Mouse (Mus musculus) hindbrain, embryonic 11.5 days (tissue): ENCODE measurements at regions not wholly inside any gene's neighbourhood (a gene's known extent, or its start where the extent isn't known, plus 50 kb on each side); places are given as distances from the start of the nearest gene placed in this dataset.

Experiments
- ATAC-seq: fragments of 200-750 bp; cut with Nextera tagmentation; 2 replicates; pipeline ENCODE4 v1.8.0; 2017; ENCODE audit warnings: mild to moderate bottlenecking, moderate TSS enrichment, moderate library complexity; ENCODE audit not compliant: low FRiP score
- DNase-seq: peaks from one replicate; pipeline ENCODE4 v3.0.0-alpha.2; 2015; ENCODE audit warnings: low spot score
- H3K27ac ChIP-seq: fragments of 300-500 bp; sonication (generic); 2 replicates; pipeline ENCODE4 v1.5.1; 2014; ENCODE audit warnings: mild to moderate bottlenecking, low read depth, low read length
- H3K27me3 ChIP-seq: fragments of 300-500 bp; sonication (generic); 2 replicates; pipeline ENCODE4 v1.6.1; 2014; ENCODE audit warnings: mild to moderate bottlenecking, low read length, moderate library complexity, mixed read lengths; ENCODE audit not compliant: control insufficient read depth, insufficient read depth
- H3K36me3 ChIP-seq: fragments of 300-500 bp; sonication (generic); 2 replicates; pipeline ENCODE4 v1.6.1; 2014; ENCODE audit warnings: mild to moderate bottlenecking, low read length, moderate library complexity, mixed read lengths; ENCODE audit not compliant: control insufficient read depth, insufficient read depth
- H3K4me1 ChIP-seq: fragments of 300-500 bp; sonication (generic); replicated peaks from 2 replicates; pipeline ENCODE4 v1.6.1; 2014; ENCODE audit warnings: low read length, mixed read lengths; ENCODE audit not compliant: control insufficient read depth, insufficient read depth
- H3K4me2 ChIP-seq: fragments of 300-500 bp; sonication (generic); replicated peaks from 2 replicates; pipeline ENCODE4 v1.6.1; 2014; ENCODE audit warnings: mild to moderate bottlenecking, low read depth, low read length
- H3K4me3 ChIP-seq: fragments of 300-500 bp; sonication (generic); 2 replicates; pipeline ENCODE4 v1.5.1; 2014; ENCODE audit warnings: low read depth, low read length
- H3K9ac ChIP-seq: fragments of 300-500 bp; sonication (generic); 2 replicates; pipeline ENCODE4 v1.6.1; 2014; ENCODE audit warnings: low read depth, low read length
- H3K9me3 ChIP-seq: fragments of 300-500 bp; sonication (generic); 2 replicates; pipeline ENCODE4 v1.6.1; 2016; ENCODE audit warnings: low read length; ENCODE audit not compliant: control insufficient read depth
- WGBS: fragments of 180-500 bp; shearing (Covaris S2); extraction: QIAGEN DNeasy Blood & Tissue Kit; methylation state at CpG from one replicate; pipeline ENCODE4 v1.1.7; 2014; 5-methylcytosine and 5-hydroxymethylcytosine counted together

- Histone ChIP-seq H3K4me3 (no peak overlapping the region), H3K27ac (no peak overlapping the region), H3K4me2 (no peak overlapping the region), H3K9ac (no peak overlapping the region), H3K4me1 (no peaks in the 10 kb centered on the region), H3K27me3 (no peaks in the 10 kb centered on the region), H3K9me3 (peaks cover 2% of the 10 kb centered on the region; the same call in 1 of the 2 replicates), H3K36me3 (no peaks in the 10 kb centered on the region)
- DNase-seq (no peak), ATAC-seq (no peak)
- WGBS, result 91% methylated on average over 6 of the region's 6 CpGs
These were observed 137.7 kb downstream of the Erv3 start for GRCm38 (mm10) chr2:131721631-131722545.

DNA sequence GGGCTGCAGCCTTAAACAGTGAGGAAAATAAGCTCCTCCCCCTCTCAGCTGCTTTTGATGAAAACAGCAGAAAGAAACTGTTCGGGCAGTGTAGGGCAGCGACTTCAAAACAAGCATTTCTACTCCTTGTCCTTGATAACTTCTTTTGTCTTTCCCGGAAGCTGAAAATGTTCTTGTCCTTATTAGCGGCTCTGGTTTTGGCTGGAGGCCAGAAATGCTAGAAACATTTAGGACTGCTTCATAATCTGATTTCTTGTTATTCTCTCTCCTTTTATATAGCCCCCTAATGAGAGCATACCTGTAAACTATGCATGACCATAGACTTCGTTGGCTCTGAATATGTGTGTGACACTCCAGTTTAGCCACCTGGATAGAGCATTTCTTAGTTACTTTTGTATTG, 142.0 kb downstream of the Erv3 start:
- no peak for ATAC-seq

DNA sequence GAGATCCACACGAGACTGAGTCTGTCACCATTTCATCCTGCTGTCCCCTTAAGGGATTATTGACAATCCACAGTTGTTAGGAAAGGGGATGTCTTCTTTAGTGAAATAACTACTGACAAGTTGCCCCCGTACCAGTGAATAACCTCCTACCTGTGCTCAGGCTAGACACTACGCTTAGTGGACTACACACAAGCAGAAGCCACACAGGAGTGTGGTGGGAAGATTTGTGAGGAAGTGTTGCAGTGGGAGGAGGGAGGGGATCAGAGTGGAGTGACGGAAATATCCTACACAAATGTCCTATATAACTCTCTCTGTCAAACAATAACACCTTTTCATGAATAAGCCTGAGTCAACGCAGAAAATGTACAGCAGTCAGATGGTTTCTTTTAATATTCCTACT, 142.7 kb downstream of the Erv3 start:
- H3K27me3 ChIP-seq, result no peaks in the 10 kb centered on the region
- no peak overlapping the region for H3K4me3 ChIP-seq
- ATAC-seq (no peak), DNase-seq (no peak)
- H3K9ac ChIP-seq, result no peak overlapping the region
- H3K4me2 ChIP-seq, result no peak overlapping the region
- H3K9me3 ChIP-seq, result no peaks in the 10 kb centered on the region
- H3K36me3 ChIP-seq, result no peaks in the 10 kb centered on the region
- H3K27ac ChIP-seq, result no peak overlapping the region
- no peaks in the 10 kb centered on the region for H3K4me1 ChIP-seq
- 92% methylated on average over 5 of the region's 5 CpGs for WGBS

More for the DNA sequence above, 142.0 kb downstream of the Erv3 start:
- Histone ChIP-seq H3K4me3 (no peak overlapping the region), H3K27ac (no peak overlapping the region), H3K4me2 (no peak overlapping the region), H3K27me3 (no peaks in the 10 kb centered on the region), H3K9me3 (no peaks in the 10 kb centered on the region), H3K36me3 (no peaks in the 10 kb centered on the region), H3K9ac (no peak overlapping the region), H3K4me1 (no peaks in the 10 kb centered on the region)
- DNase-seq, result no peak
- WGBS, result 91% methylated on average over 5 of the region's 5 CpGs

GRCm38 (mm10) chr2:131715381-131715780, 144.2 kb downstream of the Erv3 start:
- Histone ChIP-seq H3K9ac (no peak overlapping the region), H3K36me3 (no peaks in the 10 kb centered on the region), H3K4me3 (no peak overlapping the region), H3K4me2 (no peak overlapping the region), H3K9me3 (no peaks in the 10 kb centered on the region), H3K27ac (no peak overlapping the region), H3K4me1 (no peaks in the 10 kb centered on the region), H3K27me3 (no peaks in the 10 kb centered on the region)
- WGBS, result 92% methylated on average over 3 of the region's 3 CpGs
- ATAC-seq, result no peak
- DNase-seq, result no peak

- H3K27me3 ChIP-seq, result no peaks in the 10 kb centered on the region
- H3K4me2 ChIP-seq, result no peak overlapping the region
- H3K4me3 ChIP-seq, result no peak overlapping the region
- H3K36me3 ChIP-seq, result no peaks in the 10 kb centered on the region
- no peak for DNase-seq
- no peak overlapping the region for H3K9ac ChIP-seq
- no peaks in the 10 kb centered on the region for H3K9me3 ChIP-seq
- no peak for ATAC-seq
- no peaks in the 10 kb centered on the region for H3K4me1 ChIP-seq
- H3K27ac ChIP-seq, result no peak overlapping the region
These were observed 147.7 kb downstream of the Erv3 start for GRCm38 (mm10) chr2:131711886-131712285.

DNA sequence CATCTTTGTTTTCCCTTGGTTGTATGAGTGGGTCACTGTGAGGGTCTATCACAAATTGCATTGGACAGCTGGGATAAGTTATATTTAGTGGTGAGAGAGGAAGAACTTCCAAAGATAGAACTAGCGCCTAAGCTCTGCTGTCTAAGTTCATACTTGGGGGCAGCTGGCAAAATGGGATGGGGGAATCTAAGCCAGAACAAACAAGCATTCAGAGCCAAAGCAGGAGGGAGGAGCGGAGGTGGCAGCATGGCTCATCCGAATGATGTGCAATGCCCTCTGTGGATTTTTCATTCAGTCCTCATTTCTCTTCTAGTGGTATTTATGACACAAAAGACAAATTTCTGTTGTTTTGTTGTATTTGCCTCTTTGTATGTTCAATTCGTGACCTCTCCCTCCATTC, 144.5 kb upstream of the Adra1d start:
- DNase-seq (no peak), ATAC-seq (no peak)
- H3K4me2 ChIP-seq, result no peak overlapping the region
- H3K36me3 ChIP-seq, result no peaks in the 10 kb centered on the region
- no peaks in the 10 kb centered on the region for H3K9me3 ChIP-seq
- H3K9ac ChIP-seq, result no peak overlapping the region
- no peak overlapping the region for H3K27ac ChIP-seq
- 88% methylated on average over 4 of the region's 4 CpGs for WGBS
- H3K27me3 ChIP-seq, result no peaks in the 10 kb centered on the region
- H3K4me3 ChIP-seq, result no peak overlapping the region
- H3K4me1 ChIP-seq, result no peaks in the 10 kb centered on the region

- ATAC-seq, result no peak
These were observed 142.3 kb upstream of the Adra1d start for GRCm38 (mm10) chr2:131704406-131704805.

DNA sequence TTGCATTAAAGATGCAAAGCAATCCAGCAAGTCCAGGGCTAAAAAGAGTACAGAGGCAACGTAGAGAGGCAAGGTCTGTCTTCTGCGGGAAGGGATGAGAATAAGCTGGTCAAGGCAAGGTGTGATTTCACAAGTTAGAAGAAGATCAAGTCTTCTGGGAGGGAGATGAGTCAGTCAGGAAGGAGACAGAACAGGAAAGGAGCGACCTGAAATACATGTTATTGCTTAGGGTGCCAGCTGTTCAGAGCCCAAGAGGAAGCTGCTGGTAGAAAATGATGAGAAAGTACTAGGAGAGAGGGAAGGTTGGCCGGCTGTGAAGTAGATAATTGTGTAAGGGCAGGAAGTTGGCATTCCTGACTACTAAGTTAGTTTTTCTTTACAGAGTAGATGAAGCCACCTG, 140.1 kb upstream of the Adra1d start:
- WGBS, result 77% methylated on average over 4 of the region's 4 CpGs
- no peaks in the 10 kb centered on the region for H3K9me3 ChIP-seq
- DNase-seq (no peak), ATAC-seq (no peak)
- no peaks in the 10 kb centered on the region for H3K27me3 ChIP-seq
- H3K27ac ChIP-seq, result no peak overlapping the region
- no peak overlapping the region for H3K9ac ChIP-seq
- H3K36me3 ChIP-seq, result no peaks in the 10 kb centered on the region
- no peaks in the 10 kb centered on the region for H3K4me1 ChIP-seq
- H3K4me2 ChIP-seq, result no peak overlapping the region
- H3K4me3 ChIP-seq, result no peak overlapping the region

More at GRCm38 (mm10) chr2:131704406-131704805, 142.3 kb upstream of the Adra1d start:
- Histone ChIP-seq H3K27me3 (no peaks in the 10 kb centered on the region), H3K9me3 (no peaks in the 10 kb centered on the region), H3K27ac (no peak overlapping the region), H3K9ac (no peak overlapping the region), H3K36me3 (no peaks in the 10 kb centered on the region), H3K4me1 (no peaks in the 10 kb centered on the region), H3K4me3 (no peak overlapping the region), H3K4me2 (no peak overlapping the region)
- DNase-seq, result no peak

DNA sequence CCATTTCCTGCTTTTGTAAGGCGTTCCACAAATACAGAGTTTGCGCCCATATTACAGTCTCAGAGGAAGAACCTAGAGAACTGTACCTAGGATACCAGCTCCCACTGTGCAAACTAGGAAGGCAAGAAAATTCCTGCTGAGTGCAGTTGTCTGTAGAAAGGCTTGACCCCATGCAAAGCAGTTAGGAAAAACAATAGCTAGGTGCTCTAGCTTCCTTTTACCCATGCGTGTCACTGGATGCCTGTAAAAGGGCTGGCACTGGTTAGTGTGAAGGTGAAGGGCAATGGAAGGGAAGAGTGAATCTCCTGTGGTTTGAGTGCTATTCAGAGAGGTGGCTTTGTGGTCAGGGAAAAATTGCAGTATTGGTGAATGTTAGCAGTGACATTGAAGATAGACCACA, 137.7 kb upstream of the Adra1d start:
- H3K4me3 ChIP-seq, result no peak overlapping the region
- H3K27ac ChIP-seq, result no peak overlapping the region
- WGBS, result 71% methylated on average over 3 of the region's 3 CpGs
- no peak overlapping the region for H3K9ac ChIP-seq
- H3K27me3 ChIP-seq, result no peaks in the 10 kb centered on the region
- H3K4me1 ChIP-seq, result no peaks in the 10 kb centered on the region
- H3K4me2 ChIP-seq, result no peak overlapping the region
- H3K9me3 ChIP-seq, result no peaks in the 10 kb centered on the region
- DNase-seq, result no peak
- H3K36me3 ChIP-seq, result no peaks in the 10 kb centered on the region
- no peak for ATAC-seq
